Mouse (Mus musculus): ENCODE results near the gene Plscr1.

DNA sequence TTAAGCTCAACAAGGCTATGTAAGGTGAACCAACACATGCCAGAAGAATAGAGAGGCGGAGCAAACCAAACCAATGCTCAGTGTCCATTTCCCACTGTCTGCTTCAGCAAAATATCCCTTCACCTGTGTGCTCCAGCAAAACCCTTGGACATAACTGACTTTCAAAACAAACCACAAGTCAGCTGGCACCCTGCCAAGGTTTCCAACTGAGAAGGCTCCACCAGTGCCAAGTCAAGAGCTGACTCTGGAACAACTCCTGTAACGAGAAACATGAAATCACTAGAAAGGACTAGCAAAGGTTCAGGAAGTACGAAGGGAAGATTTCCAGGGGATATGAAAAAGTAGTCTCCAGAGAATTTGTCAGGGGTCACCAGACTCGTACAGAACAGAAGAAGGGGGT, 21.4 kb downstream of the Plscr1 start:
- TF ChIP-seq CTCF (IDR thresholded peaks at IDR 0.05; ENCODE audit: low read depth) (no peak), EP300 (IDR thresholded peaks at IDR 0.05; ENCODE audit: low read depth) (no peak)
